Mouse (Mus musculus) ES-E14 (cell line): Measurements from ENCODE around the gene Tmem184b. TPM values are rescaled to one million over a fixed set of nuclear protein-coding genes. Genes with fewer than 3 reads are reported as not detected.

Experiments used
- DNase-seq: peaks from one replicate; pipeline ENCODE4 v3.0.0-alpha.2; 2013; ENCODE audit warnings: low read depth, low spot score
- H3K27ac ChIP-seq: 2 replicates; pipeline ENCODE4 v1.5.1; 2012; ENCODE audit warnings: low read depth, mild to moderate bottlenecking, low read length, moderate library complexity, mixed read lengths; ENCODE audit not compliant: poor library complexity, insufficient read depth, severe bottlenecking
- H3K36me3 ChIP-seq: 2 replicates; pipeline ENCODE4 v1.6.1; 2012; ENCODE audit warnings: mild to moderate bottlenecking, low read length, moderate library complexity, mixed read lengths; ENCODE audit not compliant: control insufficient read depth, poor library complexity, insufficient read depth, severe bottlenecking
- H3K4me1 ChIP-seq, 2 experiments: fragments of 150-350 bp in 1 of 2; sonication (generic) in 1 of 2; 2 replicates each; pipeline ENCODE4 v1.6.1; 2012; ENCODE audit warnings: low read length in 2 of 2, mild to moderate bottlenecking in 1 of 2, mixed read lengths in 1 of 2; ENCODE audit not compliant: control insufficient read depth in 2 of 2, insufficient read depth in 2 of 2, poor library complexity in 1 of 2
- H3K4me3 ChIP-seq, 2 experiments: fragments of 150-350 bp in 1 of 2; sonication (generic) in 1 of 2; 2 replicates each; pipeline ENCODE4 v1.5.1; 2012; ENCODE audit warnings: low read length in 2 of 2, low read depth in 1 of 2, mild to moderate bottlenecking in 1 of 2, mixed read lengths in 1 of 2; ENCODE audit not compliant: insufficient read depth in 1 of 2, poor library complexity in 1 of 2, severe bottlenecking in 1 of 2
- H3K9ac ChIP-seq: 2 replicates; pipeline ENCODE4 v1.6.1; 2012; ENCODE audit warnings: low read depth, mild to moderate bottlenecking, low read length, mixed read lengths; ENCODE audit not compliant: poor library complexity, insufficient read depth, severe bottlenecking
- H3K9me3 ChIP-seq: fragments of 150-350 bp; sonication (generic); 2 replicates; pipeline ENCODE4 v1.6.1; 2012; ENCODE audit warnings: low read depth, mild to moderate bottlenecking, low read length; ENCODE audit not compliant: control insufficient read depth, insufficient read depth
- CHD2 ChIP-seq: IDR thresholded peaks from 2 replicates; pipeline ENCODE4 v1.6.1; 2014; ENCODE audit warnings: mild to moderate bottlenecking, low read depth, low read length, inconsistent platforms
- HCFC1 ChIP-seq: IDR thresholded peaks from 2 replicates; pipeline ENCODE4 v1.6.1; 2012; ENCODE audit warnings: low read length, inconsistent platforms, borderline replicate concordance; ENCODE audit not compliant: insufficient read depth
- MAFK ChIP-seq: IDR thresholded peaks from 2 replicates; pipeline ENCODE4 v1.6.1; 2014; ENCODE audit warnings: mild to moderate bottlenecking, low read depth, low read length, inconsistent platforms; ENCODE audit not compliant: insufficient read depth
- ZC3H11A ChIP-seq: IDR thresholded peaks from 2 replicates; pipeline ENCODE4 v1.6.1; 2012; ENCODE audit warnings: low read depth, mild to moderate bottlenecking, inconsistent platforms, low read length, borderline replicate concordance
- ZNF384 ChIP-seq: IDR thresholded peaks from 2 replicates; pipeline ENCODE4 v1.6.1; 2012; ENCODE audit warnings: low read depth, low read length, inconsistent platforms
- in situ Hi-C, 2 experiments: fragments of 600-800 bp; cut with MboI; formaldehyde crosslinking; loops; one replicate each; pipeline ENCODE4 v1.15.1; 2025; ENCODE audit warnings: low sequenced_read_pairs in 2 of 2, inconsistent platforms in 1 of 2; ENCODE audit not compliant: unreplicated experiment in 2 of 2
- total RNA-seq: library from RNA; depleted of rRNA; stranded (reverse); fragments of 300-350 nt; gene quantifications from 2 replicates; pipeline ENCODE4 v1.2.3, GENCODE M21; 2012

The Tmem184b gene
- total RNA-seq, 1 experiment = 40.6 TPM

DNA sequence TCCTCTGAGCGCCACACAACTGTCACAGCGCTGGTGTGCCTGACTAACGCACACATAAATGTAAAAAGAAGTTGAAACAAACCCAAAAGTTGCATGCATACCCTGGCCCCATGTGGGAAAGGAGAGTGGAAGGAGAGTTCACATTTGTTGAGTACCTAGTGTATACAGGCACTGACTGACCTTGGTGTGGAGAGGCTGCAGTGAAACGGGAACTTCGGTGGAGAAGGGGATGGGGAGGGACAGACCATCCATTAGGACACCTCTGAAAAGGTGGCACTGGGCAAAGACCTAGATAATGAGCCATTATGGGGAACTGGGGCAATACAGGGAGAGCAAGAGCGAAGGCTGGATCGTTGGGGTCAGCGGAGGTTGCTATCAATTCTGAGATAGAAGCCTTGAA, 46.9 kb downstream of the Tmem184b start:
- in situ Hi-C loops = no loop called here
- no peak for DNase-seq
- Histone ChIP-seq H3K4me3 (peak overlapping the region; percentile 64 to 88), H3K4me1 (peaks cover 7 to 31% of the 10 kb centered on the region in 2 experiments; a peak in 3 of 4 replicates), H3K9ac (no peak overlapping the region), H3K27ac (no peak overlapping the region), H3K9me3 (no peaks in the 10 kb centered on the region), H3K36me3 (peaks cover 6% of the 10 kb centered on the region; the same call in 1 of the 2 replicates)
- no peak for TF ChIP-seq CHD2
- no peak for TF ChIP-seq ZC3H11A
- no peak for TF ChIP-seq ZNF384
- no peak for TF ChIP-seq HCFC1
- TF ChIP-seq MAFK = no peak

GRCm38 (mm10) chr15:79354619-79355018, 48.8 kb downstream of the Tmem184b start:
- in situ Hi-C loops = no loop called here
- H3K9ac ChIP-seq = no peak overlapping the region
- no peak for DNase-seq
- peaks cover 7 to 37% of the 10 kb centered on the region in 2 experiments; a peak in 3 of 4 replicates for H3K4me1 ChIP-seq
- no peak overlapping the region for H3K4me3 ChIP-seq
- H3K27ac ChIP-seq = no peak overlapping the region
- peaks cover 4% of the 10 kb centered on the region; the same call in 1 of the 2 replicates for H3K36me3 ChIP-seq
- TF ChIP-seq CHD2 (no peak), HCFC1 (no peak), MAFK (no peak), ZC3H11A (no peak)
- no peaks in the 10 kb centered on the region for H3K9me3 ChIP-seq

DNA sequence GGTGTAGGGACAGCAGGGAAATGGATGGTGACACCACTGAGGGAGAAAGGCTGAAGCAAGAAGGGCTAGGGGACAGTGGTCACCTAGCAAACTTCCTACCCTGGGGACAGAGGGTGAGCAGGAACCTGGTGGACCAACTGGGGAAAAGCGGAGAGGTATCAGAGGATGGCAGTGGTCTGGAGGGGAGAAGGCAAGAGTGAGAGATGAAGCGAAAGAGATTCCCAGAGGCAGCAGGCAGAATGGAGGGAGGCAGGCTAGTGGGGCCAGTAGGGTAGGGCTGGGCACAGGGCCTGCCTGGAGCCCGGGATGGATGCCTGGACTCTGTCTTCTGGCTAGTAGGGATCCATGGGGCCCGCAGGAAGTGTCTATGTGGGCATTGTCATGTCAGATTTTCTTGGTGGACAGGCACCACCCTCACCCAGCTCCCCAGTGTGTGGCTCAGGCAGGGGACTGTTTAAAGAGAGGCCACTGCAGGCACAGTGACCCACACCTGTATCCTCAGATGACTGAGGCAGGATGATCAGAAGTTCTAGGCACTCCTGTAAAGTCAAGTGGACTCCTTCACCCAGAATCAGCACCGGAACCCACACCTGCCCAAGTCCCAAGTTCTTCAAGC, 49.6 kb downstream of the Tmem184b start:
- in situ Hi-C loops = no loop called here
- TF ChIP-seq ZNF384 (no peak), ZC3H11A (no peak), MAFK (no peak), HCFC1 (no peak), CHD2 (no peak)
- H3K36me3 ChIP-seq = peaks cover 2% of the 10 kb centered on the region; the same call in 1 of the 2 replicates

GRCm38 (mm10) chr15:79352479-79352878, 50.9 kb downstream of the Tmem184b start:
- no peak for TF ChIP-seq ZC3H11A
- TF ChIP-seq MAFK = no peak
- TF ChIP-seq ZNF384 = no peak
- TF ChIP-seq HCFC1 = no peak
- TF ChIP-seq CHD2 = no peak
- no peak overlapping the region for H3K9ac ChIP-seq
- no peaks in the 10 kb centered on the region; the same call in 1 of the 2 replicates for H3K36me3 ChIP-seq
- peaks cover 4 to 31% of the 10 kb centered on the region in 2 experiments; a peak in 3 of 4 replicates for H3K4me1 ChIP-seq
- no peak overlapping the region for H3K4me3 ChIP-seq
- no peak for DNase-seq
- H3K9me3 ChIP-seq = no peaks in the 10 kb centered on the region
- no peak overlapping the region for H3K27ac ChIP-seq
- in situ Hi-C loops = no loop called here

More for the DNA sequence above, 49.6 kb downstream of the Tmem184b start:
- Histone ChIP-seq H3K4me3 (no peak overlapping the region), H3K9ac (no peak overlapping the region), H3K9me3 (no peaks in the 10 kb centered on the region), H3K27ac (no peak overlapping the region), H3K4me1 (peaks cover 7 to 38% of the 10 kb centered on the region in 2 experiments; a peak in 3 of 4 replicates)
- DNase-seq = no peak
